Mouse (Mus musculus) hindbrain, embryonic 11.5 days (tissue): ENCODE data around the gene Gm21731. TPM values are rescaled to one million over a fixed set of nuclear protein-coding genes. Genes with fewer than 3 reads are reported as not detected.
"Not testable (repeated sequence)": the region's sequence is repeated elsewhere in the genome, so short reads cannot be mapped to it uniquely, and the experiment has no call there.

Experiments used
- ATAC-seq: fragments of 200-750 bp; cut with Nextera tagmentation; 2 replicates; pipeline ENCODE4 v1.8.0; 2017; ENCODE audit warnings: mild to moderate bottlenecking, moderate TSS enrichment, moderate library complexity; ENCODE audit not compliant: low FRiP score
- DNase-seq: peaks from one replicate; pipeline ENCODE4 v3.0.0-alpha.2; 2015; ENCODE audit warnings: low spot score
- H3K27ac ChIP-seq: fragments of 300-500 bp; sonication (generic); 2 replicates; pipeline ENCODE4 v1.5.1; 2014; ENCODE audit warnings: mild to moderate bottlenecking, low read depth, low read length
- H3K27me3 ChIP-seq: fragments of 300-500 bp; sonication (generic); 2 replicates; pipeline ENCODE4 v1.6.1; 2014; ENCODE audit warnings: mild to moderate bottlenecking, low read length, moderate library complexity, mixed read lengths; ENCODE audit not compliant: control insufficient read depth, insufficient read depth
- H3K36me3 ChIP-seq: fragments of 300-500 bp; sonication (generic); 2 replicates; pipeline ENCODE4 v1.6.1; 2014; ENCODE audit warnings: mild to moderate bottlenecking, low read length, moderate library complexity, mixed read lengths; ENCODE audit not compliant: control insufficient read depth, insufficient read depth
- H3K4me1 ChIP-seq: fragments of 300-500 bp; sonication (generic); replicated peaks from 2 replicates; pipeline ENCODE4 v1.6.1; 2014; ENCODE audit warnings: low read length, mixed read lengths; ENCODE audit not compliant: control insufficient read depth, insufficient read depth
- H3K4me2 ChIP-seq: fragments of 300-500 bp; sonication (generic); replicated peaks from 2 replicates; pipeline ENCODE4 v1.6.1; 2014; ENCODE audit warnings: mild to moderate bottlenecking, low read depth, low read length
- H3K4me3 ChIP-seq: fragments of 300-500 bp; sonication (generic); 2 replicates; pipeline ENCODE4 v1.5.1; 2014; ENCODE audit warnings: low read depth, low read length
- H3K9ac ChIP-seq: fragments of 300-500 bp; sonication (generic); 2 replicates; pipeline ENCODE4 v1.6.1; 2014; ENCODE audit warnings: low read depth, low read length
- H3K9me3 ChIP-seq: fragments of 300-500 bp; sonication (generic); 2 replicates; pipeline ENCODE4 v1.6.1; 2016; ENCODE audit warnings: low read length; ENCODE audit not compliant: control insufficient read depth
- WGBS: fragments of 180-500 bp; shearing (Covaris S2); extraction: QIAGEN DNeasy Blood & Tissue Kit; methylation state at CpG from one replicate; pipeline ENCODE4 v1.1.7; 2014; 5-methylcytosine and 5-hydroxymethylcytosine counted together
- polyA plus RNA-seq: library from polyadenylated mRNA; unstranded; fragments of >200 nt; fragmentation: Nextera tagmentation; extraction: Ambion mirVana; gene quantifications from 2 replicates; pipeline ENCODE4 v1.2.1, GENCODE M21; 2014

Gm21731 gene
- polyA plus RNA-seq = not detected in 2 replicates

DNA sequence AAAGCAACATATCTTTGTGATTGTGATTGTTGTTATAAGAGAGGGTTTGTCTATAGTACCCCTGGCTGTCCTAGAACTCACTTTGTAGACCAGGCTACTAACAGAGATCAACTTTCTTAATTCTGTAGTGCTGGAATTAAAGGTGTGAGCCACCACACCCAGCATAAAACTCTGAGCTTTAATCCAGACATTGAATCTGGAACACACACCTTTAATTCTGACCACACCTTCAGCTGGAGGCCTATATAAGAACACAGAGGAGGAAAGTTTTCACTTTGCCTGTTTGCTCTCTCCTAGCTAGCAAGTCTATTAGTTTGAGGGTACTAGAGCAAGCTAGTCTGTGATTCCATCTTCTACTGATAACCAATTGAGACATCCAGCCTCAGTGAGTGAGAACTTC lies at the start of gene Gm21731:
Gene Gm21731 (plus strand): TSS at position 301 of the 400 bp plus-strand sequence.
- not testable (repeated sequence) for H3K4me3 ChIP-seq, H3K4me2 ChIP-seq, H3K27ac ChIP-seq, H3K9ac ChIP-seq, H3K27me3 ChIP-seq, DNase-seq, ATAC-seq, H3K4me1 ChIP-seq, H3K9me3 ChIP-seq, H3K36me3 ChIP-seq

DNA sequence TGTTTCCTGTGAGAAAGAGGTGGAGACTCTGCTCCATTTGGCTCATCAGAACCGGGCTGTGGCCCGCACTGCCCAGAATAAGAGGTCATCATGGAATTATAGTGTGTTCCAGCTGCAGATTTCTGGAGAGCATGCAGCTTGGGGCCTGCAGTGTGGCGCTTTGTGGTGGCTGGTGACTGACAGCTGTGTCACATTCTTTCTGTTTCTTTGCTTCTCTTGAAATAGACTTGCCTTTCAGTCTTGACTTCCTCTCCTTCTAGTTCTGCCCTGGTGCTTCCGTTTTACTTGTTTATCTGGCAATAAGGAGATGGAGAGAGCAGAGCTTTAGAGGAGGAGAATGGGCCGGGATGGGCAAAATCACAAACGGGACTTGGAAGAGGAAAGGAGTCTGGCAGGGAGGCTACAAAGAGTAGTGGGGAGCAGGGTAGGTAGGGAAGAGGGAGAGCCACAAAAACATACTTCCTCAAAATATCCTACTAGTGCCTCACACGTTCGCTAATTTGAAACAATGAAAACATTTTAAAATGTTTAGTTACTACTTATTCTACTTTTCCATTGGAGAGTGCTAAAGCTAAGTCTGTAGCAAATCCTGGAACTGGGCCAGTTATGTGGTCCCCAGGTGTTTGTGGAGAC lies 42.6 kb upstream of the Gm21731 start:
- not testable (repeated sequence) for DNase-seq, H3K4me1 ChIP-seq, H3K4me2 ChIP-seq, H3K27me3 ChIP-seq, H3K9me3 ChIP-seq, H3K36me3 ChIP-seq, H3K4me3 ChIP-seq, H3K9ac ChIP-seq, H3K27ac ChIP-seq, ATAC-seq
- 84% methylated on average over 7 of the region's 8 CpGs for WGBS

DNA sequence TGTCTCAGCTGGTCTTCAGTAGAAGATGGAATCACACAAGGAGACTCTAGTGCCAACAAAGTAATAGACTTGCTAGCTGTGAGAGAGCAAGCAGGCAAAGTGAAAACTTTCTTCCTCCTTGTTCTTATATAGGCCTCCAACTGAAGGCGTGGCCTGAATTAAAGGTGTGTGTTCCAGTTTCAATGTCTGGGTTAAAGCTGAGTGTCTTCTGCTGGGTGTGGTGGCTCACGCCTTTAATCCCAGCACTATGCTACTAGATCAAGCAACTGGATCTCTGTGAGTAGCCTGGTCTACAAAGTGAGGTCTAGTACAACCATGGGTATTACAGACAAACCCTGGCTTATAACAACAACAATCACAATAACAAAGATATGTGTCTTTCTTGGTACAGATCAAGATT lies 23.1 kb upstream of the Gm21731 start, which contains the start of gene Gm21762:
Gene Gm21762 (minus strand): TSS at position 101 of the 400 bp plus-strand sequence.
- not testable (repeated sequence) for DNase-seq, H3K9ac ChIP-seq, H3K27ac ChIP-seq, H3K4me3 ChIP-seq, ATAC-seq, H3K27me3 ChIP-seq, H3K4me1 ChIP-seq, H3K36me3 ChIP-seq, H3K4me2 ChIP-seq, H3K9me3 ChIP-seq
- no CpG with 5 or more reads among the region's 2 CpGs for WGBS

DNA sequence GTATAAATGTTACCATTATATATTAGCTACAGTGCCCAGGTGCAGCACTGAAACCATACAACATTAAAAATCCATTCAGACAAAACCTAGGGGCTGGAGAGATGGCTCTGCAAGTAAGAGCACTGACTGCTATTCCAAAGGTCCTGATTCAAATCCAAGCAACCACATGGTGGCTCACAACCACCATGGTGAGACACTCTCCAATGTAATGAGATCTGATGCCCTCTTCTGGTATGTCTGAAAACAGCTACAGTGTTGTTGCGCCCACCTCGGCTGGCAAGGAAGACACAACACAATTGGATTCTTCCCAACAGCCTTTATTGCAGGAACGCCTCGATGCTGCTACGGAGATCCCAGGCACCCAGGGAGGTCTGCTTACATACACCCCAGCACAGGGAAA lies 18.0 kb upstream of the Gm21731 start:
- H3K9ac ChIP-seq, H3K4me3 ChIP-seq, H3K4me2 ChIP-seq, DNase-seq, H3K27me3 ChIP-seq, H3K36me3 ChIP-seq, H3K9me3 ChIP-seq, H3K4me1 ChIP-seq, H3K27ac ChIP-seq: not testable (repeated sequence)
- 0 out of 2 replicates have a peak, but pooled peaks have one; percentile 12 for ATAC-seq
- WGBS = 90% methylated on average over 5 of the region's 5 CpGs

DNA sequence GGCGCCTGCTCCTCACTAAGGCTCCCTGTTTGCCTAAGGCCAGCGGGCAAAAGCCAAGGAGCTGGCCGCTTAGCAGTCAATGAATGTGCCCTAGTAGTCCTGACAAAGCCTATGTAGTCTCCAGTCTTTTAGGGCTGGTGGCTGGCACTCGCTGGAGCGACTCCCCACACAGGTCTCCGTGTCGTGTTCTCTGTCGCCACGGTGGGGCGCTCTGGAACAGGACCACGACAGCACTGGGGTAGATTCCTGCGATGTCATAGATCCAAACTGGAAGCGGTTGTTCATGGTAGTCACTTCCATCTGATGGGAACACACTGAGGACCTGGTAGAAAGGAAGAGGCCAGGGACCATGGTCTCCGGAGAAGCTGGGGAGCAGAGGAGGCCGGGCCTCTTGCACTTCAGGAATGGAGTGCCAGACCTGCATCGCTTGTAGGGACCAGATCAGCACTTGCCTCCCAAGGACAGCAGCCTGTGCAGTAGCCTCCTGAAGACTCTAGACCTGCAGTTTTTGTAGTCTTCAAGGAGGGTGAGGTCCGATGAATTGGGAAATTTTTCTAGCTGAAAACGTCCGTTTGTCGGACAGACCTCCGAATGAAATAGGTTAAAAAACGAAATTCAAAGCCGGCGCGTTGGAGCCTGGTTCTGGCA lies 15.8 kb upstream of the Gm21731 start:
- not testable (repeated sequence) for H3K9me3 ChIP-seq, H3K27me3 ChIP-seq, ATAC-seq, H3K4me3 ChIP-seq, H3K27ac ChIP-seq, H3K36me3 ChIP-seq, H3K4me1 ChIP-seq, H3K9ac ChIP-seq, H3K4me2 ChIP-seq, DNase-seq
- WGBS = 93% methylated on average over 16 of the region's 25 CpGs

DNA sequence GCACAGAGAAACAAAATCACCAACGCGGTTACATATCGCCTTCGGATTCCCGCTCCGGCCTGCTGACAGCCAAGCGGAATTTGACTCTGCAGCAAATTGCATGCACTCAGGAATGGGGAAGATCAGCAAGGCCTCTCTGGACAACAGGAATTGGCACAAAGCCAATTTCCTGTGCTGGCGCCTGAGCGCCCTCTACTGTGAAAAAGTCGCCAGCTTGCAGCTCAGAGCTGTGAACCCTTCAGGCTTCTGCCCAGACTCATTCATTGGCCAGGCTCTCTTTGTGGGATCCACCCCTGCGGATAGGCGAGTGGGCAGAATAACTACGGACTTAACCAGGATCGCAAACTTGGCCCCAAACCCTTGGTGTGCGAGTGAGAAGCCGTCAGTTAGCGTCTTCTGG lies 7.1 kb upstream of the Gm21731 start:
- DNase-seq, H3K4me3 ChIP-seq, H3K4me1 ChIP-seq, H3K9me3 ChIP-seq, H3K4me2 ChIP-seq, H3K27ac ChIP-seq, H3K9ac ChIP-seq, H3K36me3 ChIP-seq, H3K27me3 ChIP-seq: not testable (repeated sequence)
- 0 out of 2 replicates have a peak, but pooled peaks have one; percentile 30 for ATAC-seq
- WGBS = 97% methylated on average over 17 of the region's 17 CpGs

DNA sequence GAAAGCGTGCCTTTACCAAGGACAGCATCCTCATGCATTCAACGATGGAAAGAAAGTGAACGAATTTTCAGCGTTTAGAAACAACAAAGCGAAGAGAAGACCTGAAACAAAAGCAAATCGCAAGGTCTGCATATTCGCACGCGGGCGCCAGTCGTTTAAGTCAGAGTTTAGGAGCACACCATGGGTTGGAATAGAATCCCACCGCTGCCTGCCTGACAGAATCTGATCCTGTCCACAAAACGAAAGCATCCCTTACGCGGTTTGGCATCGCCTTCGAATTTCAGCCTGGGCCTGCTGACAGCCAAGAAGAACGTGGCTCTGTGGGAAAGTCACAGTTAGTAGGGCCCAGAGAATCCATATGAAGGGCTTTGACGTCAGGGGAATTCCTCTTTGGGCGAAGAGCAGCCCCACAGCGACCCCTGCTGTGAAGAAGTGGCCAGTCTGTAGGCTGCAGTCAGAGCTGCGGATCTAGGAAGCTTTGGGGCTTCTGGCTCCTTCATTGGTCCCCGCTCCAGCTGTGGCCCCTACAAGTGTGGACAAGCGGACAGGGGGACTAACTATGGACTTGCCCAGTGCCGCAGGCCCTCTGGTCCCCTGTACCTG lies 6.4 kb upstream of the Gm21731 start:
- 75% methylated on average over 12 of the region's 25 CpGs for WGBS

DNA sequence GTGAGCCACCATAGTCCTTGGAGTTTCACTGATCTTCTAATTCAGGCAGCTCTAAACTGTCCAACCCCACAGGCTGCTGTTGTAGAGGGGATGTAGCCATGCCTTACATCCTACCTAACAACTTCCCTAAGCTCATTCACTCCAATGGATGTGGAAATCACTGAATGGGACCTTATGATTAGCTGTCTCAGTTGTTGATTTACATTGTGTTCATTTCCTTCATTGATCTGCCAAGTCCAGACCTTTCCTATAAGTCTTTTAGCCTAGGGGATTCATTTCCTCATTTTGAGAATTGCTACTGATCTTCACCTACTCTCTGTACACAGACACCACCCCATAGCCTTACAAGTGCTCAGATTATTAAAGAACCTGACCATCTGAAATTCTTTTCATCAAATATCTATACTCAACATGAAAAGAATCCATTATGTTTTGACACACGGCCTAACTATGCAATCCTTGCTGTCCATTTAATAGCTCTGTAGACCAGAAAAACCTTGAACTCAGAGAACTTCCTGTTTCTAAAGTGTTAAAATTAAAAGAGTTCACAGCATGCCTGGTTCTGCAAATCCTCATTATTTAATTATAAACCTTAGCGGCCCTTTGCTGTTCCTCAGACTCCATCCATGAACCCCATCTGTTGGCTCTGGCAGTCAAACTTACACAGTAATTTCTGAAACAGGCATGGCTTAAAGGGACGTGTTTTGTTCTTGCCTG lies 12.5 kb downstream of the Gm21731 start:
- not testable (repeated sequence) for H3K27me3 ChIP-seq, H3K4me3 ChIP-seq, H3K27ac ChIP-seq, H3K9me3 ChIP-seq, DNase-seq, ATAC-seq, H3K4me2 ChIP-seq, H3K4me1 ChIP-seq, H3K36me3 ChIP-seq, H3K9ac ChIP-seq
- WGBS = 86% methylated on average over 2 of the region's 3 CpGs

More for the DNA sequence above, 6.4 kb upstream of the Gm21731 start:
- not testable (repeated sequence) for ATAC-seq, H3K27ac ChIP-seq, H3K9me3 ChIP-seq, H3K4me2 ChIP-seq, H3K4me1 ChIP-seq, H3K9ac ChIP-seq, H3K36me3 ChIP-seq, H3K4me3 ChIP-seq, H3K27me3 ChIP-seq, DNase-seq
